Mouse (Mus musculus) B cell, adult 62 days (primary cell): ENCODE measurements around the gene 4930453N24Rik. TPM values are rescaled to one million over a fixed set of nuclear protein-coding genes. Genes with fewer than 3 reads are reported as not detected.

ENCODE experiments used
- total RNA-seq: library from RNA; stranded (reverse); gene quantifications from 4 replicates; pipeline ENCODE4 v1.2.4, GENCODE M21; 2023

The 4930453N24Rik gene
- total RNA-seq: 23.1 to 29.5 TPM (median 27.5 TPM) in 4 replicates

GRCm38 (mm10) chr16:64770521-64771430, at the start of gene 4930453N24Rik:
Gene 4930453N24Rik (minus strand): TSS chr16:64771161.

Other genes with a start within 250 kb of the 4930453N24Rik start
- gene Csnka2ip, start 168.8 kb downstream of the 4930453N24Rik start, total RNA-seq: not detected in 4 replicates
- 15.8 to 19.7 TPM (median 17.2 TPM) in 4 replicates for gene Zfp654, start 80.5 kb upstream of the 4930453N24Rik start, total RNA-seq
- 102 to 122 TPM (median 110 TPM) in 4 replicates for gene Cggbp1, start 80.8 kb upstream of the 4930453N24Rik start, total RNA-seq